Mouse (Mus musculus): ENCODE data around the gene Pls1. TPM values are rescaled to one million over a fixed set of nuclear protein-coding genes. Genes with fewer than 3 reads are reported as not detected.

Pls1 gene
- polyA plus RNA-seq, 1 experiment, result 1.9 TPM

DNA sequence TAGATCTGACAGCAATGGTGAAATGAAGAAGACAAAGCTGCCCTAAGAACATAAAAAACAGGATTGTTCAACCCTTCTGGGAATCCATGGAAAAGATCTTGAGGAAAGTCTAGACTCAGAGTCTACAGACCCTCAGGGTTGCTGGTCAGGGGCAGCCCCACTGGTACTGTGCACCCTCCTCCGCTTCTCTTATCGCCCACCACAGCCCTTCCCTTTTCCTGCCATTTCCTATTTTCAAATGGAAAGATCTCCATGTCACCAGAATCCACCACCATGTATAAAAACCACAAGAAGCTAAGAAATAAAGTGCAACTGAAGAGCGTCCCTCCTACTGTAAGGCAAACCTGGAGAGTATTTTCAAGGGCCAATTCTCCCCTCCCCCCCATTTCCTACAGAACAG lies 41.3 kb downstream of the Pls1 start:
- DNase-seq (ENCODE audit: low spot score), result no peak

DNA sequence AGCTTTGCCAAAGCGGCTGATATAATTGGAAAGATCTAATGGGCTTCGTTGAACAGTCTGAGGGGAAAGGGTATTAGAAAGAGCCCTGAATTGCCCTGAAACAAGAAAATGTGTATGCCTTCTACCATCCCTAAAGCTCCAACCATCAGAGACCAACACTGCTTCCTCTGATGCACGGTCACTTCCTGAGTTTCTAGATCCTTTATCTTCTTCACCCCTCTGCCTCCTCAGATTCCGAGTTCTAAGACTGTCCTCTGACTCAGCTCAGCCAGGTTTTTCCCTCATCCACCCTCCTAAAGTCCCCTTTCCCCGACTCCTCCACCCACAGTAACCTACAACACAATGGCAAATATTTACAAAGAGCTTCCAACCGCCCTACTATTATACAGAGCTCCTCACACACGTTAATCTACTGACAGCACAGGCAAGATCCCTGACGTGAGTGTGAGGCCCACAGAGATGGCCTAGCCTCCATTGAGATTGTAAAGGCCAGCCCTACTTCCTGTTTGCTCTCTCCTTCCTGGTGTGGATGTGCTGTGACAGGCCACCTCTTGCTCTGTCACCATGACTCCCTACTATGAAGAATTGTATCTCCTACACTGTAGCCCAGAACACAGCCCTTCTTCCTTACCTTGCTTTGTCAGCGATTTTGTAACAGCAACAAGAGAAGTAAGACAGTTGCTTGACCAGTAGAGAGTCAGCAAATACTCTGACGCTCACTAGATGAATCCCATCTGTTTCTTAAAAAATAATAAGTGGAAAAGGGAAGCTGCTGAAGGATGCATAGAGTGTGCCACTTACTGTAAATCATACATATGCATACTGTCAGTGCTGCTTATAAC lies 43.3 kb downstream of the Pls1 start:
- DNase-seq (ENCODE audit: low spot score), result no peak

DNA sequence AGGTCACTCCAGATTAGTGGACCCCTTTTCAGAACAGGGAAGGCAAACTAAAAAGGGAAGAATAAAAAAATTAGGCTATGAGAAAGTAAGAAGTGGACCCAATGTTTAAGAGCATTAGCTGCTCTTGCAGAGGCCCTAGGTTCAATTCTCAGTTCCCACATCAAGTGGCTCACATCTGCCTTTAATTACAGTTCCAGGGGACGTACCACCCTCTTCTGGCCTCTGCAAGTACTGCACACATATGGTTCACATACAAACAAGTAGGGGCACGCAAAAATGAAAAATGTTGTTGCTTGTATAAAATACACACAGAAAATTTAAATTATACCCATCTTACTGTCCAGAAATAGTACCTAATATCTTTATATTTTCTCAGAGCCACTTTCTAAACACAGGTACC lies 48.8 kb downstream of the Pls1 start:
- no peak for DNase-seq (ENCODE audit: low spot score)

DNA sequence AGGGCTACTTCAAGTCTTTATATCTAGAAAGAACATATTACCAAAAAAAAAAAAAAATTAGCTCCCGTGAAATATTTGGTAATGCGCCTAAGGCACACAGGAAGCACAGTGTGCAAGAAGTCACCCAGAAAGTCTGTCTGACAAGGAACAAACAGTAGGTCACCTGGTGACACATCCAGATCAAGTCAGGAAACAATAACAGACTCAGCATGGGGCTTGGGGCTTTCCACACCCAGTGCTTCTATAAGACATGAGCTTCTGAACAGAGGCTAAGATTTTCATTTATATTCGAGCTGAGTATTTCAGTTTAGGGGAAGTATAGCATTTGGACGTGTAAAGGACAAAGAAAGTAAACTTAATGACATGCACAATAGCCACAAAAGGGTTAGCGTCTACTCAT lies 49.3 kb downstream of the Pls1 start:
- no peak for DNase-seq (ENCODE audit: low spot score)

DNA sequence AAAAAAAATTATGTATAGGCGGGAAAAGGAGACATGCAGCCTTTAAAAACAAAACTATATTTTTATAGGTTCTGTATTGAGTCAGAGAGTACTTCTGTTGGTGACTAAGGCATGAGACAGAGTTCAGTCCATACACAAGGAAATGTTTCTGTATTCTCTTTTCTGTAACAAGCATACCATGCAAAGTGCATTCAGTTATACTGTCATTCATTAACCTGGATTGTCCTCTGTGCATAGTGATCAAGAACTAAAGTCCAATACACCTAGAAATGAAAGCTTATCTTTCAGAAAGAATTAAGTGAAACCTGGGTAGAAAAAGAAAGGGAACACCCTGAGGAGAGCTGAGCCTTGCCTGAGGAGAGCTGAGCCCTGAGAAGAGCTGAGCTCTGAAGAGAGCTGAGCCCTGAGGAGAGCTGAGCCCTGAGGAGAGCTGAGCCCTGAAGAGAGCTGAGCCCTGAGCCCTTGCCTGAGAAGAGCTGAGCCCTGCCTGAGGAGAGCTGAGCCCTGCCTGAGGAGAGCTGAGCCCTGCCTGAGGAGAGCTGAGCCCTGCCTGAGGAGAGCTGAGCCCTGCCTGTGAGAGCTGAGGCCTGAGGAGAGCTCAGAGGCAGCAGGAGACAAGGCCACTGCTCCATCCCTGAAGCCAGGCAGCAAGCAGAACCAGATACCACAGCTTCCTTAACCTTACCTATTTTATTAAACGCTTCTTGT lies 49.9 kb downstream of the Pls1 start:
- DNase-seq (ENCODE audit: low spot score), result no peak

DNA sequence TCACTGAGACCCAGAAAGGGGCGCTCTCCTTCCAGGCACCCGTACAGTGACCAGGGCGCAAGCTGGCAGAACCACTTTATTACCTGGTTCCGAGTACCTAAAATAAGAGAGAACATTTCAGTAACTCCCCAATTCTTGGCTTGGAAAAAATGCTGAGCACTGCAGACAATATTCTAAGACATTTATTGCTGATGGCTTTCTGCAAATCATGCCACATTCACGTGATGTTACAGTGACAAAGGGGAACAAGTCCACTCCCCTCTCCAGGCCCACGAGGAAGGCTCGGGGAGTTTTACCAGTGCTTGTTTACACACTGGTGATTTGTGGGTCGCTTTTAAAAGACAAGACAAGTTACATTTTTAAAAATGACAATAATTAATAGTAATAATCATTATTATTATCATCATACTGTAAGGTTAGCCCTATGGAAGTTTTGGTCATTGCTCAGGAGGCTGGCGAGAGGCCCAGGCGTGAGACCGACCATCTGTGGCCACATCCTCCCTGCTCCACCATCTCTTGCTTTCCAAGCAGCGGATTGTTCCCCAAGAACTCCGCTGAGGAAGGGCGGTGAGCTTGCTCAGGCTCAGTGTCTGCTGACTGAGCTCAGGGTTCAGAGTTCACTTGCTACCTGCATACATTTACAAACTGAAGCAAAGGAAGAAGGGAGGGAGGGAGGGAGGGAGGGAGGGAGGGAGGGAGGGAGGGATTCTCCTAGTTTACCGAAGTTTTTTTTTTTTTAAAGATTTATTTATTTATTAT lies 50.9 kb downstream of the Pls1 start:
- no peak for DNase-seq (ENCODE audit: low spot score)

DNA sequence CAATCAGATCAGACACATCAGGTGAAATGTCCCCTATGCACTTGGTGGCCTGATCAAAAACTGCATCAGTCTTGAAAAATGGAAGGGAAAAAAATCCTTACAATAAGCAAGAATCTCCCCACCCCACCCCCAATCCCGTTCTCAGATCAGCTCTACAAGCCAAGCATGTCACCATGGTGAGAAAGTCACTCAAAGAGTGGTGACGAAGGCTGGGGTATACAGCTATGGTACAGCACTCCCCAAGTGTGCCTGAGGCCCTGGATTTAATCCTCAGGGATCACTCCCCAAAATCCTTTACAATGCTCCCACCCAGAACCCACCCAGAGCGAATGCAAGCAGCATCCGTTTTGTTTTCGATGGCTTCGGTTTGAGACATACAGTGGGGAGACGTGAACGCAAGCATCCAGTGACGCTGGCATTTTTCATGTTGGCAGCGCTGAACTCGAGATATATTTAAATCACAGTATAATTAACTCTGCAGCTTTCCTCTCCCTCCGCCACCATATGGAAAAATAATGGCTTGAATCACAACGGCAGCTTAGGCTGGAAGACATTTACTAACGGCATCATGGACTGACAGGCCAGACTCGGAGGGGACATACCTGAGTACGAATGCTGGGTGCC lies 60.1 kb downstream of the Pls1 start:
- DNase-seq (ENCODE audit: low spot score), result no peak

DNA sequence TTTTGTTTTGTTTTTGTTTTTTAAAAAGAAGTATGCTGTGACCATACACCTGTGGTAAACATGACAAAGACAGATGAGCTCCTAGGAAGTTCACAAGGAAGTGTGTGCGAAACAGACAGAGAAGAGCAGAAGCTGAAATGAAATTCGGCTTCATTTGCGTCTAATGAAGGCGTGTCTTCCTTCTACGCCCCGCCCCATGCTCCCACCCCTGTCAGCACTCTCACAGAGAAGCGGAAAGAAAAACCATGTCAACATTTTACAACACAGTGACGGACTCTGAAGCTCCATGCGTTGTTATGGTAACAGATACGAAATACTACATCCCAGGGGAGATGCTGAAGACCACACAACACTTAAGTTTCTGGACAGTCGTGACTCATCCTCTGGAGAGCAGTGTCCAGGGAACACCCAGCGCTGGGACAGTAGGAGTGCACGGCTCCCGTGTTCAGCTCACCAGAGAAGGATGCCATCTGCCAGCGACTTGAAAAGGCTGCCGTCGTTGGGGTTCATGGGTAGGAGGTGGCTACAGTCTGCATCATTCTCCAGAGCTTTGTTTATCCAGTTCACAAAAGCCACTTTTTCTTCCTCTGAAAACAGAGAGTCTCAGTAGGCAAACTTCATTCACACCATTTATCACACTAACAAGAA lies 61.3 kb downstream of the Pls1 start:
- DNase-seq (ENCODE audit: low spot score), result no peak

DNA sequence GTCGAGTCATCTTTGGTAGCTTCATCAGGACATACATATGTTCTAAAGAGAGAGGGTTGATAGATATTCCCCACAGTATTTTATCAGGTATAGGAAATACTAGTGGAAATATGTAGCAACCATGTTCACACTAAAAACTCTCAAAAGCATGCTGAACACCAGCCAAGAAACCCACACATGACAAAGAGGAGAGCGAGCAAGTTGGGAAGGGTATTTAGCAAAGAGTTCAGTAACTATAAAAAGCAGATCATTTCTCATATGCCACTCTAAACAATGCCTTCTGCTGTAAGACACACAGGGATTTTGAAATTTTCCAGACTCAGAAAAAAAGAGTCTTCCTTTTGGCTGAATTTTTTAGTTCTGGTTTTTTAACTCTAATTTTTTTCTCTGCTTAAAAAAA lies 73.4 kb downstream of the Pls1 start:
- DNase-seq (ENCODE audit: low spot score), result no peak

DNA sequence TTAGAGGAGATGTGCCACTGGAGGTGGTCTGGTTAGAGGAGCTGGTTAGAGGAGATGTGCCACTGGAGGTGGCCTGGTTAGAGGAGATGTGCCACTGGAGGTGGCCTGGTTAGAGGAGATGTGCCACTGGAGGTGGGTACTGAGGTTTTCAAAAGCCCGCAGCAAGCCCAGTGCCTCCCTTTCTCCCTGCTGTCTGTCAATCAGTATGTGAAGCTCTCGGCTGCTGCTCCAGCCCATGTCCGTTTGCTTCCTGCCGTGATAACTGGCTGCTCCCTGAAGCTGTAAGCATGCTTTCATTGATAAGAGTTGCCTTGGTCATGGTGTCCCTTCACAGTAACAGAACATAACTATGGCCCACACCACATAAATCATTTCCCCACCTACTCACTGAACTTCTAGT lies 81.9 kb downstream of the Pls1 start:
- DNase-seq (ENCODE audit: low spot score), result no peak

DNA sequence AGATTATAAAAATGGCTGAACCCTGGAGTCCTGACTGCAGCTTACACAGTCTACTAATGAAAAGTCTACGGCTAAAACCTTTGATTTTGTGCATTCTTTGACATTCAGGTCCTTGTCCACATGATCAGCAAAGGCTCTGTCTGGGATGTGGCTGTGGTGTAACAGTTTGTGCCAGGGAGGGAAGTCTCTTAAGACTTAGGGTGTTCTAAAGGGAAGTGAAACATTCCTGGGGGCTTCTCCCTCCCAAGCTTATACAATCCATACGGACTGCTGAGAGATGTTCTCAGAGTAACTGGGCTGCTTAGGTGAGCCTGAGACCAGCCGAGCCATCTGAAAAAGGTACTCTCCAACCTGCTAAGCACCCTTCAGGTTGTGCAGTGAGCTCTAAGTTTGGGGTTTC lies 82.9 kb downstream of the Pls1 start:
- DNase-seq (ENCODE audit: low spot score), result no peak

DNA sequence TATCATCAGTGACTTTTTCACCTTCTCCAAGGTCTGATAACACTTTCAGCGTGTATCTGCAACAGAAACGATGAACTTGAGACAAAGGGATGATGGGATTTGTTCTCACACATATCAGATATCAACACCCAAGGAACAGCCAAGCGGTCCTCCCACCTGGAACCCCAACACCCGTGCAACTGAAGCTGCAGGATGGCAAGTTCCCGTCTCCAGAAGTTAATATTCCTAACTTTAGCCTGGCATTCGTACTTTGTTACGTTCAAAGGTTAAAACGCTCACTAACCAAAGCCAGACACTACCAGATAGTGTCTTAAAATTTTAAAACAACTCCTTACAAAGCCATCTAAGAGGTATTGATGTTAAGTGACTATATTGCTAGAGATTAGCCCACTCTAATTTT lies 83.7 kb downstream of the Pls1 start:
- no peak for DNase-seq (ENCODE audit: low spot score)

DNA sequence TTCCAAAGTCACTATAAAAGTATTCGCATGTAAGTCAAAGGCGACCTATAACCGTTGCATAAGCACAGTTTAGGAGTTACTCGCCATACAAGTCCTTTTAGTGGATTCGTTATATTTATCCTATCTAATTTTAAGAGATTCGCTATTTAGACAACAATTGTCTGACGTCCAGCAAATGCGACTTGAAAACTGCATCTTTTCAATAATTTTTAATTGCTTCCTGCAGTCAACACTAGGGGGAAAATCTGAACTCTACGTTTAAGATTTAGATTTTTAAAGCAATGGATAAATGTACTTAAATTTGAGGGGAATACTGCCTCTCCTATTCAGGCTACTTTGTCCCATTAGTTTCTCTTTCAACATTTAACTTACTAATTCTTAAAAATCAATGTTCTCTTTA lies 94.4 kb downstream of the Pls1 start:
- DNase-seq (ENCODE audit: low spot score), result no peak

DNA sequence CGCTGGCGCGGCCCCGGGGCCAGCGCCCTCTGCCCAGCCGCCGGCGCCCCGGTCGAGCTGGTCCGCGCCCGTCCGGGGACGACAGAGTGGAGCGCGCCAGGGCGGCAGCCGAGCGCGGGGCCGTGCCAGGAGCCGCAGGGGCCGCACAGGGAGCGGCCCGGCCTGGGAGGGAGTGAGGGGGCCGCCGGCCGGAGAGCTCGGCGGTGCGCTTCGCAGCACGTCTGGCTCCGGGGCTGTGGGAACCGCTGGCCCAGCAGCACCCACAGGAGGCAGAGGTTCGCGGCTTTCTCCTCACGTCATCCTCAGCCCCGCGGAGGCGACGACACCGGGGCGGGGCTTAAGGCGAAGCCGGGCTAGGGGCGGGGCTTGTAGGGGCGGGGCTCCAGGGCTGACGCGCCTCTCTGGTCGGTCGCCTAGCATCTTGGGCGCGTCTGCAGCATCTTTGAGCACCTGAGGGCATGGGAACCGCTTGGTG lies 95.0 kb downstream of the Pls1 start, which contains the start of gene Trpc1:
Gene Trpc1 (minus strand): TSS at position 339 of the 475 bp plus-strand sequence.
- peak; percentile 63 for DNase-seq (ENCODE audit: low spot score)

DNA sequence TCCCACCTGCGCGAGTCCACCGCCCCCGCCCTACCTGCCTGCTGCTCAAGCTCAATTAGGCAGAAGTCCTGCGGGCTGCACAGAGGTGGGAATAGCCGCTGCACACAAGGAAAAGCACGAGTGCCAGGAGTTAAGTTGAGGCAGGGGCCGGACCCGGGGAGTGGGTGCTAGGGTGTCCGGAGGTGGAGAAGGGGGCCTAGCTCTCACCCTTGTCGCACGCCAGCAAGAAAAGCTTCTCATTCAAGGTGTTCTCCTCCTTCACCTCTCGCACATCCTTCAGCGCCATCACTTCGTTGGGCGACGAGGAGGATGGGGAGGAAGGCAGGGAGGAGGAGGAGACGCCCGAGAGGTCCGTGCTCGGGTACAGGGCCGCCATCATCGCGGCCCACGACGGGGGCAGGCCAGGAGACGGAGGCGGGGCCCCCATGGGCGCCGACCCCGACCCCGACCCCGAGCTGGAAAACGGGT lies 95.6 kb downstream of the Pls1 start:
- DNase-seq (ENCODE audit: low spot score), result peak; percentile 22

DNA sequence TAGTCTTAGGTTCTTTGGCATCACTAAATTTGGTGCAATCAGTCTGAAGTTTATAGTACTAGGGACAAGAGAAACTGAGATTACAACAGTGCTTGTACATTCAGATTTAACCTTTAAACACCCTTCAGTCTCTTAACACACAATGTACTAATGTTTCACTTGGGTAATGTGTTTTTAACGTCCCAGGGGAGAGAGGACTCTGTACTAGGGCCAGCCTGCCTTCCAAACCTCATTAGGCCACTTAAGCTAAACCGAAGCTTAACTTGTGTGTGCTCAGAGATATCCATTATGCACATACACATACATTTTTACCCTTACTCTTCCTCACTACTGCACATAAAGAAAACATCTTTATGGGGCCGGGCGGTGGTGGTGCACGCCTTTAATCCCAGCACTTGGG lies 97.8 kb downstream of the Pls1 start:
- no peak for DNase-seq (ENCODE audit: low spot score)

DNA sequence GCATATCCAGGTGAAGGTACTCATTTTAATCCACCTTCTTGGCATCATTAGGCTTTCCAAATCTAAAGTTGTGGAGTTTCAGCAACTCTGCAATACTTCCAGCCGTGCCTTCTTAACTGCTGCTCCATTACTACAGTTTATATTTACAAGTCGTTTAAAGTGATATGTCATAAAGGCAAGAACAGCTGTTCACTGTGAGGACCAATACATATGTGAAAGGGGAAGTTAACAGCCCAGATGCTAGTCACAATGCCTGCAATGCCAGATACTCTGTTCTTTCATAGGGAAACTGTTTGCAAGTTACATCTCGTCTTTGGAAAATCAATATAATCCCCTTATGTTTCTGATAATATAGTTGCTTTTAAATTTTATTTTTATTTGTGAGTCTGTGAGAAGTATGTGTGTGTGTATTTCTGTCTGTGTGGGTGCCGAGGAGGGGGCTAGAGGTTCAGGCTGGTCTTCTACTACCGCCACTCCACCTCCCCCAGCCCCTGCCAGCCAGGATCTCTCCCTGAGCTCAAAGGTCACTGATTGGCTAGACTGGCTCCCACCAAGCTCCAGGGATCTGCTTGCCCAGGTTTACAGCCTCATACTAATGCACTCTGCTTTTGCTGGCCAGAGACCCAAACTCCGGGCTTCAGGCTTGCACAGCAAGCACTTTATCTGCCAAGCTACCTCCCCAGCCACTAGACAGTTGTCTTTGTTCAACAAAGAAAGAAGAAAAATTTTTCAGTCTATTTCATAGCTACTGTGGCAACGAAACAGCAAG lies 100.1 kb downstream of the Pls1 start:
- no peak for DNase-seq (ENCODE audit: low spot score)

DNA sequence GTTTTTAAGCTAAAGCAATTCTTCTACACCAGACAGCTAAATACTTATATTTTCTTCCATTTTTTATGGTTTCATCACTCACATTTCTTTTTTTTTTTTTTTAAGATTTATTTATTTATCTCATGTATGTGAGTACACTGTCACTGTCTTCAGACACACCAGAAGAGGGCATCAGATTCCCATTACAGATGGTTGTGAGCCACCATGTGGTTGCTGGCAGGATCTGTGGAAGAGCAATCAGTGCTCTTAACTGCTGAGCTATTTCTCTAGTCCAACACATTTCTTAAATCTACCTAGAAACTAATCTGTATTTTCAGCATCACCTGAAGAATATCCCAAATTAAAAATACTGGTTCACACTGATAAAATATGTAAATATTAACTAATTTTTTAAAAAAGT lies 108.9 kb downstream of the Pls1 start:
- DNase-seq (ENCODE audit: low spot score), result no peak

DNA sequence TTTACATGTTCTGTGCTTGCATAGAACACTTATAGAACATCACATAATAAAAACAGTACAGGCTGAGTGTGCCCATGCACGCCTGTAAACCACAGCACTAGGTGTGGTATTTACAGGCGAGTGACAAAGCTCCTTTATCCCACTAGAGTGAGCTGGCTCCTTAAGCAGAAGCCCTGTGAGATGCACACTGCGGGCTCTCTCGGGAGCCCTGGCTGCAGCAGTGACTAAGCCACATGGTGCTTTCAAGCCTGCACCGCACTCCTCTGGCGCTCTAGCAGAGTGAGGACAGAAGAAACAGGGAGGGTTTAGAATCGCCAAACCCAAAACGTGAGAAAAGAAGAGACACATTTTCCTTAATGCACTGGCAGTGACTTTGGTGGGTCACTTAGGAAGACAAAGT lies 132.5 kb downstream of the Pls1 start:
- no peak for DNase-seq (ENCODE audit: low spot score)

DNA sequence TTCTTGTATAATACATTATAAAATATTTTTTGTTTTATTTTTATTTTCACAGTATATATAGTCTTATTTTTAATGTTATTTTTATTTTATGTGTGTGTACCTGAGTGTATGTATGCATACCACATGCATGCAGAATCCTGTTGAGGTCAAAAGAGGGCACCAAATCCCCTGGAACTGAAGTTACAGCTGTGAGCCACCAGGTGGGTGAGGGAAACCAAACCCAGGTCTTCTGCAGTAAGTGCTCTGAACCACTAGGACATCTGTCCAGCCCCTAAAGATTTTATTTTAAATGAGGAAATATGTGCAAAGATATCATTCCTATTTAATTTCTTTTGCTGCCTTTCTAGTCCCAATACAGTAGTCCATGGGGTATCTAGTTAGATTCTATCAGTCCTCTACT lies 136.2 kb downstream of the Pls1 start:
- no peak for DNase-seq (ENCODE audit: low spot score)

DNA sequence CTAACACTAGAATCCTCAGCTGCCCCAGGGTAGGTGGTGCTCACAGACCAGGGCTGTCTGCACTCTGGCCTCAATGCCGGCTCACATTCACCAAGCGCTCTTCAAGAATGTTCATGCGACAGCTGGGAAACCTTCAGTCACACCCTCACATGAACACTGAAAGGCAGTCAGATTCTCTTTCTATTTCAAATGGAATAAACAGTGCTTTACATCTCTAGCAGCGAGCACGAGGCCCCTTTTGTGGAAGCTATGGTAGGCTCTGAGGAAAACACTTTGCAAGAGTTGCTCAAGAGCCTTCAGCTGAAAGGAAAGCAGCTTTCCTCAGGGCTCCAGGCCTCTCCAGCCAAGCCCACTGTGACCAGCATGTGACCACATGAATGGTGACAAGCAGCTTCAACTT lies 139.7 kb downstream of the Pls1 start:
- DNase-seq (ENCODE audit: low spot score), result no peak
